Mouse (Mus musculus) heart, embryonic 11.5 days (tissue): Measurements from ENCODE around the gene Tmem163. TPM values are rescaled to one million over a fixed set of nuclear protein-coding genes. Genes with fewer than 3 reads are reported as not detected.

ENCODE experiments used
- ATAC-seq: fragments of 200-750 bp; cut with Nextera tagmentation; replicated peaks from 2 replicates; pipeline ENCODE4 v1.8.0; 2017; ENCODE audit warnings: moderate library complexity; ENCODE audit not compliant: insufficient number of reproducible peaks, low FRiP score, low TSS enrichment
- H3K27ac ChIP-seq: fragments of 300-500 bp; sonication (generic); 2 replicates; pipeline ENCODE4 v1.5.1; 2014; ENCODE audit warnings: mild to moderate bottlenecking, low read depth, low read length
- H3K27me3 ChIP-seq: fragments of 300-500 bp; sonication (generic); 2 replicates; pipeline ENCODE4 v1.6.1; 2014; ENCODE audit warnings: mild to moderate bottlenecking, low read length, mixed read lengths; ENCODE audit not compliant: control insufficient read depth, insufficient read depth
- H3K36me3 ChIP-seq: fragments of 300-500 bp; sonication (generic); 2 replicates; pipeline ENCODE4 v1.6.1; 2014; ENCODE audit warnings: mild to moderate bottlenecking, low read length, moderate library complexity, mixed read lengths; ENCODE audit not compliant: control insufficient read depth, insufficient read depth
- H3K4me1 ChIP-seq: fragments of 300-500 bp; sonication (generic); 2 replicates; pipeline ENCODE4 v1.6.1; 2014; ENCODE audit warnings: low read length; ENCODE audit not compliant: control insufficient read depth, insufficient read depth
- H3K4me2 ChIP-seq: fragments of 300-500 bp; sonication (generic); 2 replicates; pipeline ENCODE4 v1.6.1; 2014; ENCODE audit warnings: mild to moderate bottlenecking, moderate library complexity
- H3K4me3 ChIP-seq: fragments of 300-500 bp; sonication (generic); 2 replicates; pipeline ENCODE4 v1.5.1; 2014; ENCODE audit warnings: low read depth, low read length
- H3K9ac ChIP-seq: fragments of 300-500 bp; sonication (generic); 2 replicates; pipeline ENCODE4 v1.6.1; 2014; ENCODE audit warnings: mild to moderate bottlenecking, low read depth, low read length, moderate library complexity
- H3K9me3 ChIP-seq: fragments of 300-500 bp; sonication (generic); replicated peaks from 2 replicates; pipeline ENCODE4 v1.6.1; 2016; ENCODE audit warnings: low read length; ENCODE audit not compliant: control insufficient read depth
- WGBS: fragments of 180-500 bp; shearing (Covaris S2); extraction: QIAGEN DNeasy Blood & Tissue Kit; methylation state at CpG from one replicate; pipeline ENCODE4 v1.1.7; 2014; ENCODE audit not compliant: insufficient replicate concordance; 5-methylcytosine and 5-hydroxymethylcytosine counted together
- polyA plus RNA-seq: library from polyadenylated mRNA; unstranded; fragments of >200 nt; fragmentation: Nextera tagmentation; extraction: Ambion mirVana; gene quantifications from 2 replicates; pipeline ENCODE4 v1.2.1, GENCODE M21; 2014

Tmem163 gene
- polyA plus RNA-seq, 1 experiment from 2014 or later: 30.5 TPM

DNA sequence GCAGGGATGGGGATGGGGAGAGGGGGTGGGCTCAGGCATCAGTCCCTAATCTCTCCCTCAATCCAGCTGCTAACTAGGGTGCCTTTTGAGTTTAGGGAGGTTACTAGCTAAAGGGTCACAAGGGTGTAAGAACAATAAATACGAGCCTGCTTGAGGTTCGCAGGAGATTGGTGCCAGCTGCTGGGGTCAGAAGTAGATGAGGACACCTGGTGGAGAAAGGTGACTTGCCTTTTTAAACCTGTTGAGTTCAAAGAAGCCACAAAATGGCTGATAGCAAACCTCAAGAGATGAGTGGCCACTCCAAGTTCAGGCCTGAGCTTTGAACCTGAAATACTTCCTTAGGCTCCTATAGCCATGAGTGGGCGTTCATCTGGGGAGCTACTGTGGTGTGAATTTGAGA, 237.6 kb downstream of the Tmem163 start:
- no peak overlapping the region for H3K27ac ChIP-seq
- 73% methylated on average over 3 of the region's 3 CpGs for WGBS

DNA sequence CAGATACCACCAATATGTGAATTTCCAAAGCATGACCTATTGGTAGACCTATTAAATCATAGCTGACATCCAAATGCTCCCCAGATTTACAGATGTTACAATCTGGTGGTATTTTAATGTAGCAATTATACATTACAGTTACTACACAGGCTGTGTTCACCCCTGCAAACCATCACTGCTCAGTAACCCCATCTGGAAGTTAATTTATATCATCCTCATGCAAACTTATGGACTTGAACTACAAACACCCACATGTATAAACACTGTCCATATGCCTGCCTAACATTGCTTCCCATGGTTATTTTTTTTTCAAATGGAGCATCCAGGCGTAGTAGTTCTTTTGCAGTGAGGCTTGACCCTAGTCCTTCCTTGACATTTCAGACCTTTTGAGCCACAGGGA, 238.3 kb downstream of the Tmem163 start:
- ATAC-seq: no peak
- Histone ChIP-seq H3K27me3 (no peaks in the 10 kb centered on the region), H3K4me2 (no peak overlapping the region), H3K4me3 (no peak overlapping the region), H3K27ac (no peak overlapping the region), H3K4me1 (peaks cover 23% of the 10 kb centered on the region), H3K36me3 (no peaks in the 10 kb centered on the region), H3K9ac (no peak overlapping the region), H3K9me3 (no peaks in the 10 kb centered on the region)
- 76% methylated on average over 1 of the region's 1 CpGs for WGBS

More for the DNA sequence above, 237.6 kb downstream of the Tmem163 start:
- no peaks in the 10 kb centered on the region for H3K27me3 ChIP-seq
- no peaks in the 10 kb centered on the region for H3K36me3 ChIP-seq
- H3K4me2 ChIP-seq: no peak overlapping the region
- no peak for ATAC-seq
- no peak overlapping the region for H3K4me3 ChIP-seq
- peaks cover 23% of the 10 kb centered on the region for H3K4me1 ChIP-seq
- H3K9me3 ChIP-seq: no peaks in the 10 kb centered on the region
- H3K9ac ChIP-seq: no peak overlapping the region

DNA sequence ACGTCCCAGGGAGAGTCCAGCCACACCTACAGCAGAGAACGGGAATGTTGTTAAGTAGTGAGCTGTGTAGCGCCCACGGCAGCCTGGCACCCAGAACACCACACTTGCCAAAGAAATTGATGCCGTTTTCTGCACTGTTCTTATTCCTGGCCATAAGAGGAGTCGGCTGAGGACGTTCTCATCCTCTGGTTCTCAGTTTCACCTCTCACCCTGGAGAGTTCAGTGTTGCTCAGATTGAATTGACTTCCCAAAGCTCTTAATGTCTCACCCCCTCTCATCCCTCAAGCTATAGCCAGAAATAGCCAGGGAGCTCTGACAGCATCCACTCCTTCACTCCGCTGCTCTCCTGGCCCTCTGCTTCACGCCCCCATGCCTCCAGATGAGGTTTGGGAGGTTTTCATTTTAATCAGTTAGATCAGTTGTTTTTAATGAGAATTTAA, 239.9 kb downstream of the Tmem163 start:
- Histone ChIP-seq H3K9ac (no peak overlapping the region), H3K4me2 (no peak overlapping the region), H3K36me3 (no peaks in the 10 kb centered on the region), H3K27ac (no peak overlapping the region), H3K4me1 (peaks cover 18% of the 10 kb centered on the region), H3K9me3 (no peaks in the 10 kb centered on the region), H3K27me3 (no peaks in the 10 kb centered on the region), H3K4me3 (no peak overlapping the region)
- 57% methylated on average over 9 of the region's 9 CpGs for WGBS
- ATAC-seq: no peak

DNA sequence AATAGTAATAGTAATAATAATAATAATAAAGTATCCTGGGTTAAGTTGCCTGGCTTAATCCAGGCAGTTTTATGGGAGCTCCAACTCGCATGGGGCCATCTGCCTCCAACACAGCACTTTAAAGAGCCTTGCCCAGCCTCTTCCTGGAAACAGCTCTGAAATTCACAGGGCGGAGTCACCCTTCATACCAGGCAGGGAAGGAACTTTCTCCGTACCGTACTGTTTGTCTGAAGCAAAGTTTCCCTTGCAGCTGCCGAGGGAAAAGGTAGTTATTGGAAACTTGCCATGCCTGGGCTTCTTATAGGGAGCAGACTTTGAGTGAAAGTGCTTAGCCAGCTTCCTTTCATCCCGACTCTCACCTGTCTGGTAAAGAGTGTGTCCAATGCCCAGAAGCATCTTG, 242.3 kb downstream of the Tmem163 start:
- no peaks in the 10 kb centered on the region for H3K9me3 ChIP-seq
- no peak overlapping the region for H3K9ac ChIP-seq
- H3K4me1 ChIP-seq: peaks cover 17% of the 10 kb centered on the region
- no peak for ATAC-seq
- no peak overlapping the region for H3K27ac ChIP-seq
- no peak overlapping the region for H3K4me3 ChIP-seq
- no peak overlapping the region for H3K4me2 ChIP-seq
- H3K36me3 ChIP-seq: no peaks in the 10 kb centered on the region
- 72% methylated on average over 6 of the region's 6 CpGs for WGBS
- H3K27me3 ChIP-seq: no peaks in the 10 kb centered on the region

Other genes with a start within 250 kb of the Tmem163 start
- gene Acmsd, start 49.9 kb upstream of the Tmem163 start, polyA plus RNA-seq: 0.86 and 1.3 TPM in 2 replicates
- gene Ccnt2, start 94.6 kb upstream of the Tmem163 start, polyA plus RNA-seq: 66.7 and 73.2 TPM in 2 replicates
- gene Map3k19, start 175.5 kb upstream of the Tmem163 start, polyA plus RNA-seq: not detected in 2 replicates
- 25.8 and 28.0 TPM in 2 replicates for gene Rab3gap1, start 189.2 kb upstream of the Tmem163 start, polyA plus RNA-seq